Mouse (Mus musculus) E14TG2a.4 (cell line): ENCODE measurements around the gene Pdzd3.

Source experiments
- CTCF ChIP-seq: conservative IDR thresholded peaks from 2 replicates; pipeline ENCODE4 v1.5.1; 2014; ENCODE audit warnings: low read length
- NANOG ChIP-seq: IDR thresholded peaks from 2 replicates; pipeline ENCODE4 v1.6.1; 2014; ENCODE audit warnings: borderline replicate concordance, low read length, mixed read lengths

- TF ChIP-seq CTCF, result no peak
- TF ChIP-seq NANOG, result no peak
These were observed 2.2 kb upstream of the Pdzd3 start for GRCm38 (mm10) chr9:44253441-44253840.
